Mouse (Mus musculus) heart, embryonic 11.5 days (tissue): ENCODE results near the gene Hspb6. TPM values are rescaled to one million over a fixed set of nuclear protein-coding genes. Genes with fewer than 3 reads are reported as not detected.

Experiments used
- ATAC-seq: fragments of 200-750 bp; cut with Nextera tagmentation; replicated peaks from 2 replicates; pipeline ENCODE4 v1.8.0; 2017; ENCODE audit warnings: moderate library complexity; ENCODE audit not compliant: insufficient number of reproducible peaks, low FRiP score, low TSS enrichment
- H3K27ac ChIP-seq: fragments of 300-500 bp; sonication (generic); 2 replicates; pipeline ENCODE4 v1.5.1; 2014; ENCODE audit warnings: mild to moderate bottlenecking, low read depth, low read length
- H3K27me3 ChIP-seq: fragments of 300-500 bp; sonication (generic); 2 replicates; pipeline ENCODE4 v1.6.1; 2014; ENCODE audit warnings: mild to moderate bottlenecking, low read length, mixed read lengths; ENCODE audit not compliant: control insufficient read depth, insufficient read depth
- H3K36me3 ChIP-seq: fragments of 300-500 bp; sonication (generic); 2 replicates; pipeline ENCODE4 v1.6.1; 2014; ENCODE audit warnings: mild to moderate bottlenecking, low read length, moderate library complexity, mixed read lengths; ENCODE audit not compliant: control insufficient read depth, insufficient read depth
- H3K4me1 ChIP-seq: fragments of 300-500 bp; sonication (generic); 2 replicates; pipeline ENCODE4 v1.6.1; 2014; ENCODE audit warnings: low read length; ENCODE audit not compliant: control insufficient read depth, insufficient read depth
- H3K4me2 ChIP-seq: fragments of 300-500 bp; sonication (generic); 2 replicates; pipeline ENCODE4 v1.6.1; 2014; ENCODE audit warnings: mild to moderate bottlenecking, moderate library complexity
- H3K4me3 ChIP-seq: fragments of 300-500 bp; sonication (generic); 2 replicates; pipeline ENCODE4 v1.5.1; 2014; ENCODE audit warnings: low read depth, low read length
- H3K9ac ChIP-seq: fragments of 300-500 bp; sonication (generic); 2 replicates; pipeline ENCODE4 v1.6.1; 2014; ENCODE audit warnings: mild to moderate bottlenecking, low read depth, low read length, moderate library complexity
- H3K9me3 ChIP-seq: fragments of 300-500 bp; sonication (generic); replicated peaks from 2 replicates; pipeline ENCODE4 v1.6.1; 2016; ENCODE audit warnings: low read length; ENCODE audit not compliant: control insufficient read depth
- WGBS: fragments of 180-500 bp; shearing (Covaris S2); extraction: QIAGEN DNeasy Blood & Tissue Kit; methylation state at CpG from one replicate; pipeline ENCODE4 v1.1.7; 2014; ENCODE audit not compliant: insufficient replicate concordance; 5-methylcytosine and 5-hydroxymethylcytosine counted together
- polyA plus RNA-seq: library from polyadenylated mRNA; unstranded; fragments of >200 nt; fragmentation: Nextera tagmentation; extraction: Ambion mirVana; gene quantifications from 2 replicates; pipeline ENCODE4 v1.2.1, GENCODE M21; 2014

Hspb6 gene
- polyA plus RNA-seq = 10.7 and 12.5 TPM in 2 replicates

- Histone ChIP-seq H3K36me3 (peaks cover 23% of the 10 kb centered on the region), H3K4me3 (peak within 1 kb of the TSS; percentile 53), H3K27me3 (no peaks in the 10 kb centered on the region), H3K9ac (peak within 1 kb of the TSS; percentile 88), H3K9me3 (no peaks in the 10 kb centered on the region), H3K27ac (peak within 1 kb of the TSS; percentile 91), H3K4me2 (peak within 1 kb of the TSS; percentile 98), H3K4me1 (peaks cover 9% of the 10 kb centered on the region)
- WGBS = 1% methylated on average over 44 of the region's 44 CpGs
- peak; percentile 94 for ATAC-seq
These were observed at the start of gene Hspb6, which contains the start of gene Proser3 for GRCm38 (mm10) chr7:30552102-30553020. Hspb6 (plus strand) TSS chr7:30552178. Proser3 (minus strand) TSS chr7:30552299.

GRCm38 (mm10) chr7:30508061-30508460 lies 43.9 kb upstream of the Hspb6 start:
- no peaks in the 10 kb centered on the region for H3K9me3 ChIP-seq
- no peak for ATAC-seq
- no peak overlapping the region for H3K27ac ChIP-seq
- WGBS = 55% methylated on average over 4 of the region's 4 CpGs
- no peaks in the 10 kb centered on the region for H3K4me1 ChIP-seq
- H3K36me3 ChIP-seq = no peaks in the 10 kb centered on the region
- no peak overlapping the region for H3K4me2 ChIP-seq
- H3K4me3 ChIP-seq = no peak overlapping the region
- peaks cover 4% of the 10 kb centered on the region; the same call in 1 of the 2 replicates for H3K27me3 ChIP-seq
- no peak overlapping the region for H3K9ac ChIP-seq

- Histone ChIP-seq H3K4me2 (0 out of 2 replicates have a peak overlapping the region, but pooled peaks have one; percentile 20), H3K27ac (no peak overlapping the region), H3K4me3 (no peak overlapping the region), H3K9me3 (no peaks in the 10 kb centered on the region), H3K36me3 (no peaks in the 10 kb centered on the region), H3K9ac (no peak overlapping the region), H3K27me3 (0 out of 2 replicates have a peak, but pooled peaks cover 7% of the 10 kb centered on the region), H3K4me1 (no peaks in the 10 kb centered on the region)
- no peak for ATAC-seq
- 45% methylated on average over 24 of the region's 24 CpGs for WGBS
These were observed 36.8 kb upstream of the Hspb6 start for GRCm38 (mm10) chr7:30515003-30515760.

- Histone ChIP-seq H3K4me2 (no peak overlapping the region), H3K27me3 (0 out of 2 replicates have a peak, but pooled peaks cover 7% of the 10 kb centered on the region), H3K27ac (no peak overlapping the region), H3K4me3 (no peak overlapping the region), H3K9me3 (no peaks in the 10 kb centered on the region), H3K4me1 (no peaks in the 10 kb centered on the region), H3K9ac (no peak overlapping the region), H3K36me3 (peaks cover 1% of the 10 kb centered on the region; the same call in 1 of the 2 replicates)
- no peak for ATAC-seq
- WGBS = 32% methylated on average over 8 of the region's 8 CpGs
These were observed 33.7 kb upstream of the Hspb6 start for GRCm38 (mm10) chr7:30518325-30518724.

- Histone ChIP-seq H3K9me3 (no peaks in the 10 kb centered on the region), H3K27me3 (0 out of 2 replicates have a peak, but pooled peaks cover 7% of the 10 kb centered on the region), H3K9ac (no peak overlapping the region), H3K4me1 (no peaks in the 10 kb centered on the region), H3K27ac (no peak overlapping the region), H3K36me3 (peaks cover 5% of the 10 kb centered on the region; the same call in 1 of the 2 replicates), H3K4me3 (no peak overlapping the region), H3K4me2 (no peak overlapping the region)
- ATAC-seq = no peak
- 68% methylated on average over 4 of the region's 4 CpGs for WGBS
These were observed 31.6 kb upstream of the Hspb6 start for GRCm38 (mm10) chr7:30520396-30520795.

GRCm38 (mm10) chr7:30520856-30521255 lies 31.1 kb upstream of the Hspb6 start:
- no peak overlapping the region for H3K27ac ChIP-seq
- H3K9me3 ChIP-seq = no peaks in the 10 kb centered on the region
- peaks cover 5% of the 10 kb centered on the region; the same call in 1 of the 2 replicates for H3K36me3 ChIP-seq
- H3K4me2 ChIP-seq = no peak overlapping the region
- H3K9ac ChIP-seq = no peak overlapping the region
- 0 out of 2 replicates have a peak, but pooled peaks cover 2% of the 10 kb centered on the region for H3K27me3 ChIP-seq
- no peak for ATAC-seq
- H3K4me1 ChIP-seq = peaks cover 2% of the 10 kb centered on the region; the same call in 1 of the 2 replicates
- no peak overlapping the region for H3K4me3 ChIP-seq
- WGBS = 74% methylated on average over 5 of the region's 5 CpGs

- no peak for ATAC-seq
- 75% methylated on average over 10 of the region's 10 CpGs for WGBS
- H3K4me2 ChIP-seq = no peak overlapping the region
- peaks cover 9% of the 10 kb centered on the region for H3K36me3 ChIP-seq
- H3K4me3 ChIP-seq = no peak overlapping the region
- H3K27ac ChIP-seq = no peak overlapping the region
- H3K27me3 ChIP-seq = 0 out of 2 replicates have a peak, but pooled peaks cover 2% of the 10 kb centered on the region
- H3K9me3 ChIP-seq = no peaks in the 10 kb centered on the region
- H3K4me1 ChIP-seq = peaks cover 11% of the 10 kb centered on the region
- H3K9ac ChIP-seq = no peak overlapping the region
These were observed 29.1 kb upstream of the Hspb6 start for GRCm38 (mm10) chr7:30522871-30523270.

GRCm38 (mm10) chr7:30524487-30524886 lies 27.5 kb upstream of the Hspb6 start:
- H3K36me3 ChIP-seq = peaks cover 18% of the 10 kb centered on the region
- no peak overlapping the region for H3K4me3 ChIP-seq
- no peaks in the 10 kb centered on the region for H3K9me3 ChIP-seq
- H3K4me2 ChIP-seq = no peak overlapping the region
- no peak for ATAC-seq
- no peak overlapping the region for H3K9ac ChIP-seq
- no peak overlapping the region for H3K27ac ChIP-seq
- H3K4me1 ChIP-seq = peaks cover 11% of the 10 kb centered on the region
- 0 out of 2 replicates have a peak, but pooled peaks cover 3% of the 10 kb centered on the region for H3K27me3 ChIP-seq
- WGBS = 78% methylated on average over 6 of the region's 6 CpGs
